Mouse (Mus musculus) forebrain, embryonic 13.5 days (tissue): ENCODE data around the gene Xylt1. TPM values are rescaled to one million over a fixed set of nuclear protein-coding genes. Genes with fewer than 3 reads are reported as not detected.

Experiments
- ATAC-seq: fragments of 200-750 bp; cut with Nextera tagmentation; 2 replicates; pipeline ENCODE4 v1.8.0; 2017
- H3K27ac ChIP-seq: fragments of 300-500 bp; sonication (generic); 2 replicates; pipeline ENCODE4 v1.5.1; 2015; ENCODE audit warnings: inconsistent platforms, mild to moderate bottlenecking, moderate library complexity
- H3K27me3 ChIP-seq: fragments of 300-500 bp; sonication (generic); 2 replicates; pipeline ENCODE4 v1.6.1; 2015; ENCODE audit warnings: mild to moderate bottlenecking, inconsistent platforms
- H3K36me3 ChIP-seq: fragments of 300-500 bp; sonication (generic); 2 replicates; pipeline ENCODE4 v1.6.1; 2015; ENCODE audit warnings: mild to moderate bottlenecking, inconsistent platforms; ENCODE audit not compliant: poor library complexity, severe bottlenecking
- H3K4me1 ChIP-seq: fragments of 300-500 bp; sonication (generic); 2 replicates; pipeline ENCODE4 v1.6.1; 2015; ENCODE audit warnings: inconsistent platforms
- H3K4me2 ChIP-seq: fragments of 300-500 bp; sonication (generic); 2 replicates; pipeline ENCODE4 v1.6.1; 2015; ENCODE audit warnings: inconsistent platforms, mild to moderate bottlenecking, moderate library complexity
- H3K4me3 ChIP-seq: fragments of 300-500 bp; sonication (generic); 2 replicates; pipeline ENCODE4 v1.5.1; 2015; ENCODE audit warnings: mild to moderate bottlenecking, inconsistent platforms
- H3K9ac ChIP-seq: fragments of 300-500 bp; sonication (generic); 2 replicates; pipeline ENCODE4 v1.6.1; 2015; ENCODE audit warnings: mild to moderate bottlenecking, inconsistent platforms
- H3K9me3 ChIP-seq: fragments of 300-500 bp; sonication (generic); replicated peaks from 2 replicates; pipeline ENCODE4 v1.6.1; 2016; ENCODE audit warnings: inconsistent platforms
- WGBS: fragments of 180-500 bp; shearing (Covaris S2); methylation state at CpG from one replicate; pipeline ENCODE4 v1.1.7; 2015; 5-methylcytosine and 5-hydroxymethylcytosine counted together
- polyA plus RNA-seq: library from polyadenylated mRNA; unstranded; fragments of >200 nt; fragmentation: Nextera tagmentation; extraction: Ambion mirVana; gene quantifications from 2 replicates; pipeline ENCODE4 v1.2.1, GENCODE M21; 2015

The Xylt1 gene
- polyA plus RNA-seq, 1 experiment from 2014 or later = 2.5 TPM

DNA sequence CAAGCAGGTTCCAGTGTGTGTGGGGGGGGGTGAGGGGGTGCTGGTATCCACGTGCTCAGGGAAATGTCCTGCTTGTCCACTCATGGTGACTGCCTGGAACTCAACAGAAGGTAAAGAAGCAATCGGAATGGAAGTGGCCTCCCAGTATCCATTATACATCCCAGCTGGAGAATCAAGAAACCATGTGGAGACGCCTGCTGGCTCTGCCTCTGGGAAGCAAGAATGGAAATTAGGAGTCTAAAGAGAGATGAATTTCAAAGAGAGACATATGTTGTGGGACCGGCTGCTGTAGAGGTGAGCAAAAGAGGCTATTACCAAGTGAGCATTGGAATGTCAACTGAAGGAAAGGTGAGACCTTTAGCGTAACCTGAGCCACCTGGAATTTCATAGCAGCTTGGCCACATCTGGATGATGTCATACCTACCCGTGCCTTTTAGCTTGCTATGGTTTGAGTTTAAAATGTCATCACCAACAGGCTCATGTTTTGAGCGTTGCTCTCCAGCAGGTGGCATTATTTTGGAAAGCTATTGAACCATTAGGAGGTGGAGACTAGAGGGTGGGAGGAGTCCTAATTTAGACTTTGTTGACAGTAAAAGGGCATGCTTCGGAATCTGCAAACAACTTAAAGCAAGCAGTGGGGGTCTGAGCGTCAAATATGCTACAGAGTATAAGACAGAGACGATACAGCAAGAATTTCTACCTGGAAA is 329.3 kb downstream of the Xylt1 start:
- no peaks in the 10 kb centered on the region for H3K36me3 ChIP-seq
- 0 out of 2 replicates have a peak, but pooled peaks have one; percentile 30 for ATAC-seq
- H3K9ac ChIP-seq = no peak overlapping the region
- no peak overlapping the region for H3K4me2 ChIP-seq
- WGBS = 66% methylated on average over 10 of the region's 10 CpGs
- H3K4me1 ChIP-seq = peaks cover 12% of the 10 kb centered on the region
- no peak overlapping the region for H3K4me3 ChIP-seq
- no peaks in the 10 kb centered on the region for H3K27me3 ChIP-seq
- no peaks in the 10 kb centered on the region for H3K9me3 ChIP-seq
- H3K27ac ChIP-seq = no peak overlapping the region

DNA sequence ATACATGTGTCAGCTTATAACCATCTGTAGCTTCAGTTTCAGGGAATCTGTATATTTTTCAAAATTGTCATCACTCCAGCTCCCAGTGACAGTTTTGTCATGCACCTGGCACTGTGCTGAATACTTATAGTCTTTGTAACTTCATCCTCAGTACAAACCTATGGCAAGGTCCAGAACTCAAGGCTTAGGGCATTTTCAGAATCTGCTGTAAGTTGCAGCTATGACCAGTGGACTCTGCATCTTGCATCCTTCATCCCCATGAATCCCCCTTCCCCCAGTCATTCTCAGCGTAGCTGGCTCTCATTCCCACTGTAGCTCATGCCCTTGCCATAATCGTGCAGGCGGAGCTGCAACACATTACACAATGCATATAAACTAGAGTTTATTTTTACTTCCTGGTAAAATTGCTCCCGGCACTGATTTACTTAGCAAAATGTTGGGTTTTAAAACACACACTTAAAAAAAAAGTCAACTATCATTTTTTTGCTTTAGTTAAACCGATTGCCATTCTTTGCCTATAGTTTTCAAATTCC is 336.2 kb downstream of the Xylt1 start:
- H3K27me3 ChIP-seq = no peaks in the 10 kb centered on the region
- H3K9me3 ChIP-seq = no peaks in the 10 kb centered on the region
- WGBS = 93% methylated on average over 5 of the region's 5 CpGs
- no peak overlapping the region for H3K9ac ChIP-seq
- H3K4me2 ChIP-seq = no peak overlapping the region
- no peaks in the 10 kb centered on the region for H3K36me3 ChIP-seq
- no peak overlapping the region for H3K27ac ChIP-seq
- no peaks in the 10 kb centered on the region for H3K4me1 ChIP-seq
- no peak overlapping the region for H3K4me3 ChIP-seq
- no peak for ATAC-seq

DNA sequence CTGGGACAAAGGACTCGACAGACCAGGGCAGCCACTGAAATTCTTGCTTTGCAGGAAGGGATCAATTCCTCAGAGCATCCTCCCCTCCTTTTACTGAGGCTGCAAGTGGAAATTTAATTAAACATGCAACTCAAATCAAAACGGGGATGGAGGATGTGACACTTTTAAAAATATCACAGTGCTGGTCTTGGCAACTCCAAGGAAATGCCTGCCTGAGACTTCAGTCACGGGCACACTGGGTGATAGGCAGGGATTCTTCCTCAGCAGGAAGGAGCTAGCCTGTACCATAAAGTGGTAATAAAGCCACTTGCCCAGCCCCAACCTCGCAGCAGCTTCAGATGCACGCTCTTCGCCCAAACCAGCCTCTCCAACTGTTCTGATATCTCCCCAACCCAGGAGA is 339.6 kb downstream of the Xylt1 start:
- WGBS = 74% methylated on average over 6 of the region's 6 CpGs
- H3K4me3 ChIP-seq = no peak overlapping the region
- H3K4me1 ChIP-seq = no peaks in the 10 kb centered on the region
- no peak overlapping the region for H3K9ac ChIP-seq
- 0 out of 2 replicates have a peak, but pooled peaks cover 5% of the 10 kb centered on the region for H3K9me3 ChIP-seq
- H3K27ac ChIP-seq = no peak overlapping the region
- H3K36me3 ChIP-seq = no peaks in the 10 kb centered on the region
- no peaks in the 10 kb centered on the region for H3K27me3 ChIP-seq
- no peak overlapping the region for H3K4me2 ChIP-seq
- no peak for ATAC-seq
